Mouse (Mus musculus): ENCODE data around the gene Stx7.
A peak's percentile ranks its signal among the peaks of the same experiment; 100 is the strongest.

Gene Stx7

DNA sequence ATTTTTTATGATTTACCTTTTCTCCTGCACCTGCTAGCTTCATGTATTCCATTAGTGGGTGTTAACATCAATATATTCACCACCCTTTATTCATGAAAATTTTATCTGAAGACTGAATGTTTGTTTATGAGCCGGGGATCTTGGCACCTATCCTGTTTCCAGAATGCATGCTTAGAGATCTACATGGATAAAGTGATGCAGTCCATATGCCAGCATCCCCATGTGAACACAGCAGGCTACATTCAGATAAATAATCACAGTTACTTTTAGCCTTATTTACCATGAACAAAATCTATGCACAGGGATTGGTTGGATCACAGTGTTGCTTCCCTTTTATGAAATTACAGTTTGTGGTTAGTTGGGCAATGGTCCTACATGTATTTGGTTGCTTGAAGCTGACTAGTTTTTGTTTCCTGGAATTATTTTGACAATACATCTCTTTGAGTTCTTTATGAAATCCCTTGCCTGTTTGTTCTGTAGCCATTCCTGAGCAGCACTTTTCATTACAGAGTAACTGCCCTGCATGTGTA lies 16.5 kb downstream of the Stx7 start:
- no peak for DNase-seq (ENCODE audit: extremely low read depth, insufficient read length, low spot score)

- no peak for DNase-seq (ENCODE audit: extremely low read depth, insufficient read length, low spot score)
These were observed 19.0 kb downstream of the Stx7 start for GRCm38 (mm10) chr10:24167978-24168583.

DNA sequence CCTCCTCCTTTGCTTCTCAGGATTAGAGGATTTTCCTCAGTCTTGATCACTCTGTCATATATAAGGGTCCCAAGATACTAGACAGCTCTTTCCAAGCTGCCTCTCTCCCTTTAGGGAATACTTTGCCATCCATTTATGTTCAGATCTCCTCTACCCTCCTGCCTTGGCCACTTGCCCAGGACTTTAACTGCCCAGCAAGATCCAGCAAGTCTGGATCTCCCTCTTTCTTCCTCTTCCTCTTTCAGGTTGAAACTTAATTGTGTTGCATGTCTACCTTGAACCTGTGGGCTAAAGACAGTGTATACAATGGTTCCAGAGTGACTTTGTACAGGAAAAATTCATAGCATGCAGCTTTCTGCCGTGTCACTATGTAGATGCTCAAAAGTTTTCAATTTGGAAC lies 19.8 kb downstream of the Stx7 start:
- DNase-seq (ENCODE audit: extremely low read depth, insufficient read length, low spot score) = no peak

DNA sequence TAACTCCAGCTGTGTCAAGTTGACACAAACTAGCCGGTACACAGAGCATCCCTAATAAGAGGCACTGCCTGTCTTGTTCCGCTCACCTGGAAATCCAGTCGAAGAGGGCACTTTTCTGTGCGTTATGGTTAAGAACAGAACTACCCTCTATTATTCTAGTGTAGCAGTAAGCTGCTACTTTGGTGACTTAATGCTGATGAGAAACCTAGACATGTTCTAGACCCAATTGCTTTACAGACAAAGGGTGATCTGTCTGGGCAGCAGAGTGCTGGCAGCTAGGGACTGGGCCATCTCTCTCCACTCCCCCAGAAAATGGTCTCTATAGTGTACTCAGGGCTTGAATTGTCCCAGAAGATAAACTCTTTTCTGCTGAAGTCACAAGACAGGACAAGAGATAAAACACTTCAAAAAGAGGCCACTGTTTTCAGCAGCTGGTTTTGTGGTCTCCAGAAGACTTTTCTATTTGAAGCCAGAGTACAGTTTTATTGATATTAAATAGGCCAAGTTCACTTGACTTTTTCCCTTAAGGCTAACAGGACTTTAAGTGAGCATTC lies 22.9 kb downstream of the Stx7 start:
- DNase-seq (ENCODE audit: extremely low read depth, insufficient read length, low spot score) = no peak

GRCm38 (mm10) chr10:24173210-24174001 lies 24.3 kb downstream of the Stx7 start:
- peak; percentile 35 for DNase-seq (ENCODE audit: extremely low read depth, insufficient read length, low spot score)

DNA sequence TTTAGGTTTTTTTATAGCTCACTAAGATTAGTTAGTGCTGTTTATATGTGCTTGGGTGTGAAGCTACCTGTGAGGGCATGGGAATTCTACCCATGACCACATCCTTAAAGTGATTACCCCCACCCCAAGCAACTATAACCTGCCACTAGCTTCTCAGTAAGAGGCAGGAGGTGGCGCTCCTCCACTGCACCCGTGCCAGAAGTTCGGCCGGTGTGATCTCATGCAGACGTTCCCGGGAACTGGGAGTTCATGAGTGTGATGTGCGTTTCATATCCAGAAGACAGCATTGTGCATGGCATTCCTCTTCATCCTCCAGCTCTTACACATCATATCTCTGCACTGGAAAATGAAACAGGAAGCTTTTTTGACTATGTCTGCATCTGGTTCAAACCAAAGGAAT lies 41.3 kb downstream of the Stx7 start:
- DNase-seq (ENCODE audit: extremely low read depth, insufficient read length, low spot score) = no peak

GRCm38 (mm10) chr10:24191977-24192376 lies 42.9 kb downstream of the Stx7 start:
- no peak for DNase-seq (ENCODE audit: extremely low read depth, insufficient read length, low spot score)

DNA sequence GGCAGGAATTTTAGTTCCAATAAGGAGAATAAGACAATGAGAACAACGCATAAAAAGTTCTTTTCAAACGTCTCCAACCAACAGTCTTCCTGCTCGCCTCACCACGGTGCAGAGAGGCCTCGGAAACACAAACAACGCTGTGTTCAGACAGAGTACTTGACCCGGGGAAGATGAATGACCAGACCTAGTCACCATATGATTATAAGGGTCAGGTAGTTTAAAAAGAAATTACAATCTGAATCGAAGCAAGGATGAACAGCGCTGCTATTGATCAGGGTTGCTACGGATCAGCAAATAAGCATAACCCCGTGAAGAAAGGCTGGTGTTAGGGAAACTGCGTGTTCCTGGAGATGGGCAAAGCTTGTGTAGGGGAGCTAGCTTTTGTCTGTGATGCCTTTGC lies 50.2 kb downstream of the Stx7 start:
- DNase-seq (ENCODE audit: extremely low read depth, insufficient read length, low spot score) = no peak

- DNase-seq (ENCODE audit: extremely low read depth, insufficient read length, low spot score) = no peak
These were observed 51.0 kb downstream of the Stx7 start for GRCm38 (mm10) chr10:24200099-24200498.

GRCm38 (mm10) chr10:24210075-24210474 lies 61.0 kb downstream of the Stx7 start:
- peak; percentile 10 for DNase-seq (ENCODE audit: extremely low read depth, insufficient read length, low spot score)

GRCm38 (mm10) chr10:24213297-24213696 lies 64.2 kb downstream of the Stx7 start:
- no peak for DNase-seq (ENCODE audit: extremely low read depth, insufficient read length, low spot score)

DNA sequence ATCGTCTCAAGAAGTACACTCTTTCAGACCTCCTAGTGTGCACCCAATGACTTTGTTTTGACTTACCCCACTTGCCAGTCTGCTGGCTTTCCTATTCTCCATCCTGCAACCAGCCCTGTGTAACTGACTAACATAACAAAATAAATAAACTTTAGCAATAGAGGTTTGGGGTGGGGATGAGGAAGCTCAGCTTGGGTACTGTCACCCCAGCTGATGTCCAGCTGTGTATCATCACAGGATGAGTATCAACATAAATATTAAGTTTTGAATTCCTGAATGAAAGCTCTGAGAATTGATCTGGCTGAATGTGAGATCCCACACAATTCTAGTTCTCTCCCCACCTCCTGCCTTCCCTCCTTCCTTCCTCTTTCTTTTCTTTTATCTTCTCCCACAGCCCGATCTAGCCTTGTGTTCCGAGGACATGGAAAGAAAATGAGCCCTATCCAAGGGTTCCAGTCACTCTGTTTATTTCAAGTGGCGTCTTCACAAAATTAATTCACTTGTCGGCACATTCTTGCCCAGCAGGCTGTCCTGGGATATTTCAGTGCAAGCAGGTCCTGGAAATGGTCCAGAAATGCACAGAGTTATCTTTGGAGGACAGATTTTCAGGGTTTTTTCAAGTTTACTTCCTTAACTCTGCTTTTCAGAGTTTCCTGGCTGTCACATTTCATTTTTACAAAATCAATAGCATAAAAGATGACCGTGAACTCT lies 68.6 kb downstream of the Stx7 start:
- DNase-seq (ENCODE audit: extremely low read depth, insufficient read length, low spot score) = no peak

GRCm38 (mm10) chr10:24220931-24221330 lies 71.8 kb downstream of the Stx7 start:
- no peak for DNase-seq (ENCODE audit: extremely low read depth, insufficient read length, low spot score)

GRCm38 (mm10) chr10:24222911-24223310 lies 73.8 kb downstream of the Stx7 start:
- DNase-seq (ENCODE audit: extremely low read depth, insufficient read length, low spot score) = no peak

- peak; percentile 4 for DNase-seq (ENCODE audit: extremely low read depth, insufficient read length, low spot score)
These were observed 74.5 kb downstream of the Stx7 start, which contains the start of gene Moxd1 for GRCm38 (mm10) chr10:24223449-24224143. Gene Moxd1, plus strand, starts transcription at chr10:24223517.

GRCm38 (mm10) chr10:24224591-24224990 lies 75.5 kb downstream of the Stx7 start:
- no peak for DNase-seq (ENCODE audit: extremely low read depth, insufficient read length, low spot score)

DNA sequence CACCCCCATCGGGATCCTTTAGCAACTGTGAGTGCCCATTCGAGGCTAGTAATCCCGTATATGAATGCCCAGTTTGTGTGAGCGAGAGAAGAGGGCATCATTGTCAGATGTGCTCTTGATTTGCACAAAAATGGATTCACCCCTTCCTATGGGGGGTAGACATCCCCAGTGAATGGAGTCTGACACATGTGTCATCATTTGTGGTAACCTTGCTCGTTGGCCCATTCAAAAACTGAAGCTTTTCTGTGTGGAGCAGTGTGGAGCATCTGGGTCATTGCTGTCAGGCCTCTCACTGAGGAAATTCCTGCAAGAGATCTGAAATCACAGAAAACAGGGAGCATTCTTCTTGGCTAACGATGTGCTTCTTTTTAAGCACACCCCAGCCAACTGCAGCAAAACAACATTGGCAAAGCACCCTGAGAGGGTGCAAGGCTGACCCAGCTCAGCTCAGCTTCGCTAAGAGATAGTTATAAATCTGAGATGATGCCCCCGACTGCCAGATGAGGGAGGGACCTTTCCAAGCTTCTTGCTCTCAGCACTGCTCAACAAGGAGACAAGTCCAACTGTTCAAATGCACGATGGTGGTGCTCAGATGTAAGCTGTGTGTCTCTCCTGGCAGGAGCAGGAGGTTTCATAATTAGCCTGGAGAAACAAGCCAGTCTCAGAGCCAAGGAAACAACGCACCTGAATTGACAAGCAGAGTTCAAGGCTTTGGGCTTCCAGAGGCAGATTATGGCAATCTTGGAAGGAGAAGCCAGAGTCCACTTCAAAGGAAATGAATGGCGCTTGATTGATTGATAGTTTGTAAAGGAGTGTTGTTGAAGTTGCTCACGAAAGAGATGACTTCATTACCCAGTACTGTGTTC lies 79.4 kb downstream of the Stx7 start:
- no peak for DNase-seq (ENCODE audit: extremely low read depth, insufficient read length, low spot score)

- no peak for DNase-seq (ENCODE audit: extremely low read depth, insufficient read length, low spot score)
These were observed 83.2 kb downstream of the Stx7 start for GRCm38 (mm10) chr10:24232281-24232680.

GRCm38 (mm10) chr10:24235426-24236283 lies 86.6 kb downstream of the Stx7 start:
- DNase-seq (ENCODE audit: extremely low read depth, insufficient read length, low spot score) = no peak
